Mouse (Mus musculus): ENCODE data around the gene Sec23b.

GRCm38 (mm10) chr2:144545061-144545460, 11.0 kb upstream of the Sec23b start:
- TF ChIP-seq CTCF (IDR thresholded peaks at IDR 0.05; ENCODE audit: low read depth, low read length): no peak
- no peak for TF ChIP-seq POLR2A (IDR thresholded peaks at IDR 0.05; ENCODE audit: borderline replicate concordance, low read depth, low read length)

Data from bone marrow macrophage, adult 2 months (primary cell).